Mouse (Mus musculus): ENCODE data around the gene Rbl2. TPM values are rescaled to one million over a fixed set of nuclear protein-coding genes. Genes with fewer than 3 reads are reported as not detected.

The Rbl2 gene
- total and polyA plus RNA-seq, 3 experiments = 2.9 to 8.4 TPM; not detected in 1

DNA sequence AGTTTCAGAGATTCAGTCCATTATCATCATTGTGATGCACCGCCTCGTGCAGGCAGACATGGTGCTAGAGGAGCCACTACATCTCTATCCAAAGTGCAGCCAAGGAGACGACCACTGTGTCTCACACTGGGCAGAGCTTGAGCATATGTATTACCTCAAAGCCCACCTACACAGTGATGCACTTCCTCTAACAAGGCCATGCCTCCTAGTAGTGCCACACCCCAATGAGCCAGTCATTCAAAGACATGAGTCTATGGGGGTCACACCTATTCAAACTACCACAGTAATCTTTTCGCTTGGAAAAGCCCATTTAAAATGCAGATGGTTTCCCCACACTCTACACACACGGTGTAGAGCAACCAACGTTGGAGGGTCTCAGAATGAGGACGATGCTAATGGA, 81.7 kb downstream of the Rbl2 start:
- no peak for TF ChIP-seq NELFE (IDR thresholded peaks at IDR 0.05; ENCODE audit: low read depth, low read length)
- no peak for TF ChIP-seq USF1 (IDR thresholded peaks at IDR 0.05; ENCODE audit: low read depth, low read length)
- TF ChIP-seq GABPA (IDR thresholded peaks at IDR 0.05; ENCODE audit: low read depth, low read length) = no peak
- TF ChIP-seq UBTF (IDR thresholded peaks at IDR 0.05; ENCODE audit: borderline replicate concordance, insufficient read depth, low read depth, low read length) = no peak
- no peak for TF ChIP-seq ZNF384 (IDR thresholded peaks at IDR 0.05; ENCODE audit: low read depth, low read length)
- TF ChIP-seq ZMIZ1 (IDR thresholded peaks at IDR 0.05; ENCODE audit: low read depth, low read length) = no peak
- no peak for TF ChIP-seq SIN3A (IDR thresholded peaks at IDR 0.05; ENCODE audit: low read length)
- TF ChIP-seq POLR2A (IDR thresholded peaks at IDR 0.05; ENCODE audit: control insufficient read depth in 1 of 2, insufficient read depth in 1 of 2, low read depth in 1 of 2, low read length in 2 of 2, poor library complexity in 1 of 2) = no peak
- no peak for TF ChIP-seq TBP (IDR thresholded peaks at IDR 0.05; ENCODE audit: low read depth, low read length)
- no peak for TF ChIP-seq ZC3H11A (IDR thresholded peaks at IDR 0.05; ENCODE audit: low read depth, low read length)
- TF ChIP-seq MAZ (IDR thresholded peaks at IDR 0.05; ENCODE audit: low read depth, low read length) = no peak
- TF ChIP-seq EP300 (IDR thresholded peaks at IDR 0.05; ENCODE audit: low read depth in 1 of 2, low read length in 2 of 2) = no peak
- TF ChIP-seq TAL1 (IDR thresholded peaks at IDR 0.05; ENCODE audit: low read length) = no peak
- no peak for TF ChIP-seq MEF2A (IDR thresholded peaks at IDR 0.05; ENCODE audit: extremely low read depth, insufficient replicate concordance, low read depth, low read length, poor library complexity, severe bottlenecking)
- no peak for TF ChIP-seq E2F4 (IDR thresholded peaks at IDR 0.05; ENCODE audit: borderline replicate concordance, low read depth, low read length)
- no peak for TF ChIP-seq HCFC1 (IDR thresholded peaks at IDR 0.05; ENCODE audit: low read depth, low read length)
- TF ChIP-seq POLR2AphosphoS5 (IDR thresholded peaks at IDR 0.05; ENCODE audit: borderline replicate concordance, low read depth, low read length) = no peak
- TF ChIP-seq RAD21 (IDR thresholded peaks at IDR 0.05; ENCODE audit: low read depth, low read length) = no peak
- no peak for TF ChIP-seq POLR2AphosphoS2 (IDR thresholded peaks at IDR 0.05; ENCODE audit: low read length)
- H3K9me3 ChIP-seq (replicated peaks; ENCODE audit: insufficient read depth, low read length) = no peaks in the 10 kb centered on the region
- DNase-seq (ENCODE audit: low read depth, low spot score) = no peak
- H3K27ac ChIP-seq (ENCODE audit: control insufficient read depth, low read depth, low read length) = no peak overlapping the region
- H3K79me2 ChIP-seq (ENCODE audit: control insufficient read depth, insufficient read depth, low read length, poor library complexity) = no peaks in the 10 kb centered on the region
- peaks cover 0 to 7% of the 10 kb centered on the region in 2 experiments; a peak in 2 of 4 replicates for H3K4me1 ChIP-seq (ENCODE audit: control insufficient read depth in 1 of 2, insufficient read depth in 2 of 2, low read length in 2 of 2)
- H3K36me3 ChIP-seq (ENCODE audit: control insufficient read depth in 1 of 2, insufficient read depth in 2 of 2, low read length in 2 of 2) = no peaks in the 10 kb centered on the region; a peak in 1 of 4 replicates
- H3K9ac ChIP-seq (ENCODE audit: control insufficient read depth, low read depth, low read length, poor library complexity, severe bottlenecking) = no peak overlapping the region
- no peak overlapping the region for H3K4me3 ChIP-seq (ENCODE audit: control insufficient read depth in 1 of 2, insufficient read depth in 1 of 2, low read depth in 2 of 2, low read length in 2 of 2)
- no peaks in the 10 kb centered on the region for H3K27me3 ChIP-seq (ENCODE audit: control insufficient read depth in 1 of 2, insufficient read depth in 2 of 2, low read length in 2 of 2)

DNA sequence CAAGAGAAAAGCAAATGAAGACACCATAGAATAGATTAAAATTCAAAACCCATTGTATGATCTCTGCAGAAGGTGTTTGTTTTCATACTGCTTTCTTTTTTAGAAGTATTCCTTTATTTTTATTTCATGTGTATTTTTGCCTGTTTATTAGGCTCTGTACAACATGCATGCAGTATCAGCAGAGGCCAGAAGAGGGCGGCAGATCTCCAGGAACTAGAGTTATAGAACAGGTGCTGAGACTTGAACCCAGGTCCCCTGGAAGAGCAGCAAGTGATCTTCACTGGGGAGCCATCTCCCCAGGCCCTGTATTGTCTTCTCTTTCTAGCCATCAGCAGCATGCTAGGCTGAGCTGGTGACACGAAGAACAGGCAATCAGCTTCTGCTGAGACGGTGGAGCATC, 84.0 kb downstream of the Rbl2 start:
- no peaks in the 10 kb centered on the region for H3K27me3 ChIP-seq (ENCODE audit: control insufficient read depth in 1 of 2, insufficient read depth in 2 of 2, low read length in 2 of 2)
- no peaks in the 10 kb centered on the region for H3K9me3 ChIP-seq (replicated peaks; ENCODE audit: insufficient read depth, low read length)
- H3K36me3 ChIP-seq (ENCODE audit: control insufficient read depth in 1 of 2, insufficient read depth in 2 of 2, low read length in 2 of 2) = no peaks in the 10 kb centered on the region; a peak in 1 of 4 replicates
- no peak overlapping the region for H3K27ac ChIP-seq (ENCODE audit: control insufficient read depth, low read depth, low read length)
- H3K4me1 ChIP-seq (ENCODE audit: control insufficient read depth in 1 of 2, insufficient read depth in 2 of 2, low read length in 2 of 2) = peaks cover 0 to 4% of the 10 kb centered on the region in 2 experiments; a peak in 2 of 4 replicates
- H3K79me2 ChIP-seq (ENCODE audit: control insufficient read depth, insufficient read depth, low read length, poor library complexity) = no peaks in the 10 kb centered on the region
- no peak for TF ChIP-seq USF2 (IDR thresholded peaks at IDR 0.05; ENCODE audit: borderline replicate concordance in 1 of 2, insufficient read depth in 1 of 2, low read depth in 1 of 2, low read length in 2 of 2)
- TF ChIP-seq JUND (IDR thresholded peaks at IDR 0.05; ENCODE audit: low read depth, low read length) = no peak
- TF ChIP-seq E2F4 (IDR thresholded peaks at IDR 0.05; ENCODE audit: borderline replicate concordance, low read depth, low read length) = no peak
- TF ChIP-seq SMC3 (IDR thresholded peaks at IDR 0.05; ENCODE audit: low read depth, low read length) = peak; percentile 38
- TF ChIP-seq TAL1 (IDR thresholded peaks at IDR 0.05; ENCODE audit: low read length) = no peak
- peak; percentile 26; the same call in 1 of the 2 replicates for TF ChIP-seq ZC3H11A (IDR thresholded peaks at IDR 0.05; ENCODE audit: low read depth, low read length)
- peak; percentile 46 to 62 (median 59) for TF ChIP-seq CTCF (IDR thresholded peaks at IDR 0.05 in 2 of 3, conservative IDR thresholded peaks at IDR 0.05 in 1 of 3; ENCODE audit: control insufficient read depth in 1 of 3, insufficient read depth in 1 of 3, low read depth in 2 of 3, low read length in 3 of 3, poor library complexity in 1 of 3, severe bottlenecking in 1 of 3)
- peak; percentile 64 for TF ChIP-seq RAD21 (IDR thresholded peaks at IDR 0.05; ENCODE audit: low read depth, low read length)
- no peak for TF ChIP-seq ZKSCAN1 (IDR thresholded peaks at IDR 0.05; ENCODE audit: low read depth, low read length)
- no peak overlapping the region for H3K9ac ChIP-seq (ENCODE audit: control insufficient read depth, low read depth, low read length, poor library complexity, severe bottlenecking)
- DNase-seq (ENCODE audit: low read depth, low spot score) = peak; percentile 56
- H3K4me3 ChIP-seq (ENCODE audit: control insufficient read depth in 1 of 2, insufficient read depth in 1 of 2, low read depth in 2 of 2, low read length in 2 of 2) = no peak overlapping the region
